Mouse (Mus musculus): ENCODE results near the gene Tle6. TPM values are rescaled to one million over a fixed set of nuclear protein-coding genes. Genes with fewer than 3 reads are reported as not detected.

Gene Tle6
- polyA plus RNA-seq, 1 experiment: 4.3 TPM

DNA sequence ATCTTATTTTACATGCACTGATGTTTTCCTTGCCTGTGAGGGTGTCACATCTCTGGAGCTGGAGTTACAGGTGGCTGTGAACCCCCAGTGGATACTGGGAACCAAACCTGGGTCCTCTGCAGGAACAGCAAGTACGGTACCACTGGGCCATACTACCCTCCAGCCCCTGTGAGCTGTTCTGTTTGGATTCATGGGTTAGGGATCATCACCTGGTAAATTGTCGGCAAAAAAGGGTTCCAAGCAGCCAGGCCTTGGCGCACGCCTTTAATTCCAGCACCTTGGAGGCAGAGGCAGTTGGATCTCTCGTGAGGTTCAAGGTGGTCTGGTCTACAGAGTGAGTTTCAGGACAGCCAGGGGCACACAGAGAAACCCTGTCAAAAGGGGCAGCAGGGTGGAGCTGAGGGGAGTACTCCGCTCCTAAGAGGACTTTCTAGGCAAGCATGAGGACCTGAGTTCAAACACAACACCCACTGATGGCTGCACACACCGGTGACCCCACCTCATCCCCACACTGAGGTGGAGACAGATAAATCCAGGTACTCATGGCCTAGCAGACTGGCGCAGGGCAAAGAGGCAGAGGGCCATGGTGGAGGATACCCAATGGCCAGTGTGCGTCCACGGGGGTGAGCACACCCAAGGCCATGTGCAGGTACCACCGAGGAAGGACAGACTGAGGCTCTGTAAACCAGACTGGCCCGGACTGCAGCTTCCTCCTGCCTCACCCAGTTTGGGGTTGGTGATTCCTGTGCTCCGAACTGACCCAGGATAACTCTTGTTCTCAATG, 53.9 kb downstream of the Tle6 start:
- no peak overlapping the region for H3K27ac ChIP-seq (ENCODE audit: insufficient read depth, low read depth, low read length)
- DNase-seq: no peak
- no peaks in the 10 kb centered on the region for H3K27me3 ChIP-seq (replicated peaks; ENCODE audit: control insufficient read depth, insufficient read depth, low read length)
- WGBS: 96% methylated on average over 13 of the region's 13 CpGs
- peaks cover 22% of the 10 kb centered on the region for H3K4me1 ChIP-seq (ENCODE audit: control insufficient read depth, insufficient read depth, low read length)
- TF ChIP-seq POLR2A (IDR thresholded peaks at IDR 0.05; ENCODE audit: low read depth, low read length): no peak
- TF ChIP-seq CTCF (conservative IDR thresholded peaks at IDR 0.05; ENCODE audit: insufficient read depth, insufficient read length, low read depth, low read length): no peak
- no peak overlapping the region for H3K4me3 ChIP-seq (ENCODE audit: insufficient read depth, low read depth, low read length)
- no peaks in the 10 kb centered on the region for H3K36me3 ChIP-seq (ENCODE audit: control insufficient read depth, insufficient read depth, low read length)

DNA sequence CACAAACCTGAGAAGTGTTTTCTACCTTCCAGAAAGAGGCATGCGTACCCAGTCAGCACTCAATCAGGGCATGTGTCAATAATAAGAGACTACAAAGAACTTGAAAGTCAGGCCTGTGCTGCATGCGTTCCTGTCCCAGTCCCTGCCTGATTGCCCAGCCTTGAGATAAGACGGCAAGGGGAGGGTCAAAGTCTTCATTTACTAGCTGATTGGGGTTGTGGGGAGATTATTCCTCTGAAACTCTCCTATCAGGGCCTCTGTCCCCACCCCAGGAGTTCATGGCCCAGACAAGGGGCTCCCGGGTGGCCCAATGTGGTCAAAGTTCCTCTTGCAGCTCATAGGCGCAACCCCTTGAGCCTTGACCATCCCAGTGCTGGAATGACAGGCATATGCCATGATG, 54.5 kb downstream of the Tle6 start:
- Histone ChIP-seq H3K36me3 (ENCODE audit: control insufficient read depth, insufficient read depth, low read length) (no peaks in the 10 kb centered on the region), H3K4me1 (ENCODE audit: control insufficient read depth, insufficient read depth, low read length) (peaks cover 27% of the 10 kb centered on the region), H3K27ac (ENCODE audit: insufficient read depth, low read depth, low read length) (no peak overlapping the region), H3K27me3 (replicated peaks; ENCODE audit: control insufficient read depth, insufficient read depth, low read length) (no peaks in the 10 kb centered on the region), H3K4me3 (ENCODE audit: insufficient read depth, low read depth, low read length) (no peak overlapping the region)
- DNase-seq: no peak
- WGBS: 85% methylated on average over 5 of the region's 5 CpGs
- TF ChIP-seq POLR2A (IDR thresholded peaks at IDR 0.05; ENCODE audit: low read depth, low read length) (no peak), CTCF (conservative IDR thresholded peaks at IDR 0.05; ENCODE audit: insufficient read depth, insufficient read length, low read depth, low read length) (no peak)

- H3K27me3 ChIP-seq (replicated peaks; ENCODE audit: control insufficient read depth, insufficient read depth, low read length): no peaks in the 10 kb centered on the region
- TF ChIP-seq POLR2A (IDR thresholded peaks at IDR 0.05; ENCODE audit: low read depth, low read length) (no peak), CTCF (conservative IDR thresholded peaks at IDR 0.05; ENCODE audit: insufficient read depth, insufficient read length, low read depth, low read length) (no peak)
- 1% methylated on average over 51 of the region's 59 CpGs for WGBS
- H3K27ac ChIP-seq (ENCODE audit: insufficient read depth, low read depth, low read length): peak within 1 kb of the TSS; percentile 84
- H3K4me1 ChIP-seq (ENCODE audit: control insufficient read depth, insufficient read depth, low read length): peaks cover 30% of the 10 kb centered on the region
- no peaks in the 10 kb centered on the region for H3K36me3 ChIP-seq (ENCODE audit: control insufficient read depth, insufficient read depth, low read length)
- DNase-seq: peak; percentile 100
- H3K4me3 ChIP-seq (ENCODE audit: insufficient read depth, low read depth, low read length): peak within 1 kb of the TSS; percentile 93
Observed at GRCm38 (mm10) chr10:81545161-81545747, 55.6 kb downstream of the Tle6 start, which contains the start of gene Gna11. Gna11 (minus strand) TSS chr10:81545190.

DNA sequence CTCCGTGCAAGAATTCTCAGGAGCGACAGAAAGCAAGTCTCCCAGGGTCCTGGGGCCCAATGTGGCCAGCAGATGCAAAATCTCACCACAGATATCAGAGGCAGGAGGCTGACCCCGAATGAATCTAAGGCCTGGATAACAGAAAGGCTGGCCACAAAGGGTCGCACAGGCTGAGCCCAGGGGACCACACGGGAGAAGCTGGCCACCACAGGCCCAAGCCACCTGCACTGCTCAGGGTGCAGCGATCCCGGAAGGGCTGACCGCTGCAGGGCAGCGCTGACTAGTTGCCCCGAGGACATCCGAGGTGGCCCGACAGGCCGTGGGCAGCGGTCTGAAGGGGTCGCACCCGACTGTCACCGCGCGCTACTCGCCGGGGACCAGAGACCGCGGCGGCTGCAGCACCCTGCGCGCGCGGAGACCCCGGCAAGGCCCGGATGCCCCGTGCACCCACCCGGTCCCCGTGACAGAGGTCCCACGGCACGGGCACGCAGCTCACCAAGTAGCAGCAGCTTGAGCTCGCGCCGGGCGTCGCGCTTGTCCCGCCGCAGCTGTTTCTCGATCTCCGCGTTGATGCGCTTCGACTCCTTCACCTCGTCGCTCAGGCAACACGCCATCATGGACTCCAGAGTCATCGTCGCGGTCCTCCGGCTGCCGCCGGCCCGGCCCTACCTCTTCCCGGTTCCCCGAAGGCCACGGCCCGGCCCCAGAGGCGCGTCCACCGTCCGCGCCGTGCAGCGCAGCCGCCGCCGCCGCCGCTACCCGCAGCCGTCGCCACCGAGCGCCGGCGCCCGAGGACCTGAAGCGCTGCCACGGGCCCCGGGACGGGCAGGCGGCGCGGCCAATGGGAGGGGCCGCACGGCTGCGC, 56.3 kb downstream of the Tle6 start:
- H3K27me3 ChIP-seq (replicated peaks; ENCODE audit: control insufficient read depth, insufficient read depth, low read length): no peaks in the 10 kb centered on the region
- H3K4me3 ChIP-seq (ENCODE audit: insufficient read depth, low read depth, low read length): peak overlapping the region; percentile 93
- peak overlapping the region; percentile 27 for H3K27ac ChIP-seq (ENCODE audit: insufficient read depth, low read depth, low read length)
- 2% methylated on average over 93 of the region's 93 CpGs for WGBS
- DNase-seq: no peak
- H3K4me1 ChIP-seq (ENCODE audit: control insufficient read depth, insufficient read depth, low read length): peaks cover 30% of the 10 kb centered on the region
- no peaks in the 10 kb centered on the region for H3K36me3 ChIP-seq (ENCODE audit: control insufficient read depth, insufficient read depth, low read length)
- no peak for TF ChIP-seq CTCF (conservative IDR thresholded peaks at IDR 0.05; ENCODE audit: insufficient read depth, insufficient read length, low read depth, low read length)
- TF ChIP-seq POLR2A (IDR thresholded peaks at IDR 0.05; ENCODE audit: low read depth, low read length): no peak

GRCm38 (mm10) chr10:81543633-81544032, 57.2 kb downstream of the Tle6 start:
- H3K4me1 ChIP-seq (ENCODE audit: control insufficient read depth, insufficient read depth, low read length): peaks cover 30% of the 10 kb centered on the region
- no peak for DNase-seq
- peak overlapping the region; percentile 93 for H3K4me3 ChIP-seq (ENCODE audit: insufficient read depth, low read depth, low read length)
- no peak overlapping the region for H3K27ac ChIP-seq (ENCODE audit: insufficient read depth, low read depth, low read length)
- no peaks in the 10 kb centered on the region for H3K36me3 ChIP-seq (ENCODE audit: control insufficient read depth, insufficient read depth, low read length)
- H3K27me3 ChIP-seq (replicated peaks; ENCODE audit: control insufficient read depth, insufficient read depth, low read length): no peaks in the 10 kb centered on the region
- WGBS: 75% methylated on average over 1 of the region's 1 CpGs
- TF ChIP-seq CTCF (conservative IDR thresholded peaks at IDR 0.05; ENCODE audit: insufficient read depth, insufficient read length, low read depth, low read length) (no peak), POLR2A (IDR thresholded peaks at IDR 0.05; ENCODE audit: low read depth, low read length) (no peak)

- peaks cover 30% of the 10 kb centered on the region for H3K4me1 ChIP-seq (ENCODE audit: control insufficient read depth, insufficient read depth, low read length)
Observed at GRCm38 (mm10) chr10:81542727-81543460, 58.0 kb downstream of the Tle6 start.

More at GRCm38 (mm10) chr10:81542727-81543460, 58.0 kb downstream of the Tle6 start:
- WGBS: 63% methylated on average over 7 of the region's 7 CpGs
- TF ChIP-seq POLR2A (IDR thresholded peaks at IDR 0.05; ENCODE audit: low read depth, low read length) (no peak), CTCF (conservative IDR thresholded peaks at IDR 0.05; ENCODE audit: insufficient read depth, insufficient read length, low read depth, low read length) (no peak)
- no peak for DNase-seq
- Histone ChIP-seq H3K27ac (ENCODE audit: insufficient read depth, low read depth, low read length) (peak overlapping the region; percentile 73), H3K36me3 (ENCODE audit: control insufficient read depth, insufficient read depth, low read length) (no peaks in the 10 kb centered on the region), H3K27me3 (replicated peaks; ENCODE audit: control insufficient read depth, insufficient read depth, low read length) (no peaks in the 10 kb centered on the region), H3K4me3 (ENCODE audit: insufficient read depth, low read depth, low read length) (no peak overlapping the region)

All from kidney, adult 2 months (tissue).